In genomic region chr5:45438301-45438700, GRCm38 (mm10) we compare ENCODE assay signal across 32 mouse cellular contexts. TPM values are rescaled to one million over a fixed set of nuclear protein-coding genes. Genes with fewer than 3 reads are reported as not detected.
A peak's percentile ranks its signal among the peaks of the same experiment; 100 is the strongest.
DNase-seq lines count a peak whose midpoint lies in the region; TF ChIP-seq lines count a peak whose summit lies in the region.
"Had no signal": no experiment of that assay in that cellular context is flagged by ENCODE, and none has a peak within 500 bp of the region (broad histone marks: within the 10 kb centered on the region; RNA-seq: fewer than 3 reads in every experiment).

No protein-coding gene starts in this region.

- peaks cover 39% of the 10 kb centered on the region for H3K4me1 ChIP-seq in liver, adult 2 months (ENCODE audit: control insufficient read depth, insufficient read depth, low read length)
- H3K4me1 ChIP-seq: forebrain, embryonic 10.5 days; forebrain, embryonic 15.5 days; heart, embryonic 15.5 days; hindbrain, embryonic 12.5 days; liver, embryonic 15.5 days; midbrain, embryonic 15.5 days had no signal

- peak; percentile 57 for DNase-seq in gastrocnemius, adult 18-20 months (ENCODE audit: low spot score)
- no peak for DNase-seq in gastrocnemius, postnatal 36 days
- DNase-seq in liver, adult 2 months (ENCODE audit: extremely low read depth, low read depth, low spot score) = peak; percentile 43
- no peak for DNase-seq in liver
- peak; percentile 40 for DNase-seq in gastrocnemius, postnatal 14 days
- DNase-seq in adrenal gland, postnatal 10 days = no peak
- DNase-seq: adrenal gland, adult 8-10 months; B cell, adult 2 months; cerebellum, adult 11 months; kidney, adult 8-10 months; kidney, postnatal 4 days; lung, embryonic 14.5 days; lung, postnatal 14 days; right cerebral cortex, postnatal 4 days; thymus, adult 2 months; thymus, postnatal 4 days had no signal

- no peak overlapping the region for H3K4me3 ChIP-seq in liver, adult 2 months (ENCODE audit: insufficient read depth, low read depth, low read length)
- H3K4me3 ChIP-seq: embryonic facial prominence, embryonic 13.5 days; forebrain, embryonic 10.5 days; forebrain, embryonic 15.5 days; heart, embryonic 15.5 days; hindbrain, embryonic 12.5 days; limb, embryonic 10.5 days; limb, embryonic 15.5 days; liver, embryonic 15.5 days; midbrain, embryonic 15.5 days had no signal

- TF ChIP-seq CTCF in liver, adult 2 months (IDR thresholded peaks at IDR 0.05; ENCODE audit: low read depth, low read length) = no peak

- peaks cover 57% of the 10 kb centered on the region for H3K36me3 ChIP-seq in liver, adult 2 months (ENCODE audit: control insufficient read depth, insufficient read depth, low read length)
- H3K36me3 ChIP-seq: midbrain, embryonic 15.5 days had no signal

- 80% methylated on average over 8 of the region's 8 CpGs for whole genome bisulfite sequencing in liver, adult 2 months

- no peak overlapping the region; the same call in 1 of the 2 replicates for H3K27ac ChIP-seq in liver, adult 2 months (replicated peaks; ENCODE audit: insufficient read depth, low read depth, low read length)
- H3K27ac ChIP-seq: embryonic facial prominence, embryonic 13.5 days; forebrain, embryonic 10.5 days; forebrain, embryonic 15.5 days; heart, embryonic 15.5 days; hindbrain, embryonic 12.5 days; limb, embryonic 10.5 days; limb, embryonic 15.5 days; liver, embryonic 15.5 days; midbrain, embryonic 15.5 days had no signal

- no peak overlapping the region for H3K9ac ChIP-seq in liver, adult 2 months (ENCODE audit: low read depth, low read length)
- H3K9ac ChIP-seq: embryonic facial prominence, embryonic 13.5 days; forebrain, embryonic 15.5 days; heart, embryonic 15.5 days; hindbrain, embryonic 12.5 days; limb, embryonic 15.5 days; liver, embryonic 15.5 days; lung, embryonic 14.5 days; midbrain, embryonic 15.5 days had no signal

- H3K27me3 ChIP-seq in liver, adult 2 months (ENCODE audit: control insufficient read depth, insufficient read depth, low read length) = no peaks in the 10 kb centered on the region
- H3K27me3 ChIP-seq: embryonic facial prominence, embryonic 13.5 days; forebrain, embryonic 15.5 days; heart, embryonic 15.5 days; hindbrain, embryonic 12.5 days; limb, embryonic 15.5 days; liver, embryonic 15.5 days; midbrain, embryonic 15.5 days had no signal

- intact Hi-C loops in gastrocnemius, postnatal 36 days (cut with DNase I) = no loop called here
- intact Hi-C loops in gastrocnemius, postnatal 14 days (cut with DNase I; ENCODE audit: low total_unique reads) = no loop called here

- H3K79me2 ChIP-seq in liver, adult 2 months (ENCODE audit: control insufficient read depth, insufficient read depth, low read length) = peaks cover 3% of the 10 kb centered on the region; the same call in 1 of the 2 replicates

- no peak for TF ChIP-seq POLR2A in liver, adult 2 months (IDR thresholded peaks at IDR 0.05; ENCODE audit: extremely low read depth, insufficient read depth, low read length)

RNA-seq across cellular contexts. Expression of gene Qdpr, which starts 11.7 kb away (rescaled TPM):
- 10 to 100 TPM; 45.7 to 50.0 TPM for total RNA-seq in gastrocnemius, adult 18-20 months (2021)
- 10 to 100 TPM; 54.0 to 57.9 TPM for total RNA-seq in gastrocnemius, postnatal 36 days (2021)
- 640 and 691 TPM in 2 replicates for total RNA-seq in liver, adult 2 months (2014; rRNA removed)
- 491 and 636 TPM in 2 replicates for polyA plus RNA-seq in liver, adult 2 months (2012; rRNA removed)
- total RNA-seq in gastrocnemius, postnatal 14 days (2021) = 100 to 1,000 TPM; 101 to 112 TPM
- 100 to 1,000 TPM; 156 to 161 TPM for total RNA-seq in adrenal gland, postnatal 10 days (2021)

RNA-seq across cellular contexts. Expression of gene Clrn2, which starts 15.2 kb away (rescaled TPM):
- total RNA-seq in gastrocnemius, adult 18-20 months (2021) = not detected
- total RNA-seq in gastrocnemius, postnatal 36 days (2021) = not detected
- not detected in 2 replicates for total RNA-seq in liver, adult 2 months (2014; rRNA removed)
- polyA plus RNA-seq in liver, adult 2 months (2012; rRNA removed) = not detected in 2 replicates
- not detected for total RNA-seq in gastrocnemius, postnatal 14 days (2021)
- total RNA-seq in adrenal gland, postnatal 10 days (2021) = not detected
- total RNA-seq: adrenal gland, adult 8-10 months; common myeloid progenitor, adult 5-6 weeks; heart, postnatal 25 days; neutrophil, adult 5-6 weeks had no signal
- polyA plus RNA-seq: embryonic facial prominence, embryonic 13.5 days; gonadal fat pad, adult 2 months; heart, embryonic 15.5 days; intestine, embryonic 16.5 days; kidney, postnatal 0 days; limb, embryonic 10.5 days; limb, embryonic 15.5 days; liver, embryonic 15.5 days; lung, embryonic 14.5 days; neural tube, embryonic 11.5 days; thymus, adult 2 months had no signal

RNA-seq across cellular contexts. Expression of gene Lap3, which starts 54.9 kb away (rescaled TPM):
- 10 to 100 TPM; 57.6 to 59.3 TPM for total RNA-seq in gastrocnemius, adult 18-20 months (2021)
- 10 to 100 TPM; 51.1 to 53.8 TPM for total RNA-seq in gastrocnemius, postnatal 36 days (2021)
- 300 and 328 TPM in 2 replicates for total RNA-seq in liver, adult 2 months (2014; rRNA removed)
- polyA plus RNA-seq in liver, adult 2 months (2012; rRNA removed) = 92.9 and 108 TPM in 2 replicates
- 10 to 100 TPM; 72.6 to 76.4 TPM for total RNA-seq in gastrocnemius, postnatal 14 days (2021)
- 100 to 1,000 TPM; 104 to 117 TPM for total RNA-seq in adrenal gland, postnatal 10 days (2021)

Comparison
In these comparisons a context has a peak if more than half of its experiments do, and no peak if none do; other contexts are left out.
1. DNase-seq: peak in gastrocnemius, adult 18-20 months (single experiment), liver, adult 2 months (single experiment) and gastrocnemius, postnatal 14 days (single experiment); none in gastrocnemius, postnatal 36 days (0 of 2), liver (single experiment) and adrenal gland, postnatal 10 days (single experiment).